Mouse (Mus musculus) limb, embryonic 12.5 days (tissue): ENCODE measurements around the gene Nr2f2. TPM values are rescaled to one million over a fixed set of nuclear protein-coding genes. Genes with fewer than 3 reads are reported as not detected.

Experiments
- ATAC-seq: fragments of 200-750 bp; cut with Nextera tagmentation; 2 replicates; pipeline ENCODE4 v1.8.0; 2017; ENCODE audit warnings: low read depth, moderate TSS enrichment; ENCODE audit not compliant: insufficient number of reproducible peaks, insufficient read depth, low FRiP score, low TSS enrichment
- H3K27ac ChIP-seq: fragments of 300-500 bp; sonication (generic); 2 replicates; pipeline ENCODE4 v1.5.1; 2016; ENCODE audit warnings: mild to moderate bottlenecking, moderate library complexity
- H3K27me3 ChIP-seq: fragments of 300-500 bp; sonication (generic); 2 replicates; pipeline ENCODE4 v1.6.1; 2016; ENCODE audit warnings: mild to moderate bottlenecking, moderate library complexity
- H3K36me3 ChIP-seq: fragments of 300-500 bp; sonication (generic); 2 replicates; pipeline ENCODE4 v1.6.1; 2016; ENCODE audit warnings: mild to moderate bottlenecking, moderate library complexity
- H3K4me1 ChIP-seq: fragments of 300-500 bp; sonication (generic); replicated peaks from 2 replicates; pipeline ENCODE4 v1.6.1; 2016
- H3K4me2 ChIP-seq: fragments of 300-500 bp; sonication (generic); 2 replicates; pipeline ENCODE4 v1.6.1; 2016; ENCODE audit warnings: mild to moderate bottlenecking, moderate library complexity
- H3K4me3 ChIP-seq: fragments of 300-500 bp; sonication (generic); replicated peaks from 2 replicates; pipeline ENCODE4 v1.5.1; 2016; ENCODE audit warnings: mild to moderate bottlenecking
- H3K9ac ChIP-seq: fragments of 300-500 bp; sonication (generic); replicated peaks from 2 replicates; pipeline ENCODE4 v1.6.1; 2016; ENCODE audit warnings: mild to moderate bottlenecking, moderate library complexity
- H3K9me3 ChIP-seq: fragments of 300-500 bp; sonication (generic); 2 replicates; pipeline ENCODE4 v1.6.1; 2016; ENCODE audit warnings: mild to moderate bottlenecking, moderate library complexity
- WGBS: fragments of 180-500 bp; shearing (Covaris S2); methylation state at CpG from one replicate; pipeline ENCODE4 v1.1.7; 2016; 5-methylcytosine and 5-hydroxymethylcytosine counted together
- polyA plus RNA-seq: library from polyadenylated mRNA; unstranded; fragments of >200 nt; fragmentation: Nextera tagmentation; extraction: Ambion mirVana; gene quantifications from 2 replicates; pipeline ENCODE4 v1.2.1, GENCODE M21; 2016

Nr2f2 gene
- polyA plus RNA-seq, 1 experiment from 2014 or later: 71.8 TPM

GRCm38 (mm10) chr7:70305716-70306115 is 60.8 kb downstream of the Nr2f2 start:
- H3K36me3 ChIP-seq: no peaks in the 10 kb centered on the region
- ATAC-seq: no peak
- H3K4me2 ChIP-seq: no peak overlapping the region
- no peaks in the 10 kb centered on the region for H3K9me3 ChIP-seq
- 0 out of 2 replicates have a peak, but pooled peaks cover 2% of the 10 kb centered on the region for H3K4me1 ChIP-seq
- H3K27ac ChIP-seq: no peak overlapping the region
- H3K4me3 ChIP-seq: no peak overlapping the region
- 58% methylated on average over 7 of the region's 7 CpGs for WGBS
- no peak overlapping the region for H3K9ac ChIP-seq
- H3K27me3 ChIP-seq: no peaks in the 10 kb centered on the region

GRCm38 (mm10) chr7:70304426-70304825 is 62.1 kb downstream of the Nr2f2 start:
- Histone ChIP-seq H3K36me3 (no peaks in the 10 kb centered on the region), H3K9me3 (no peaks in the 10 kb centered on the region), H3K4me1 (0 out of 2 replicates have a peak, but pooled peaks cover 2% of the 10 kb centered on the region), H3K27me3 (no peaks in the 10 kb centered on the region), H3K4me3 (no peak overlapping the region), H3K4me2 (no peak overlapping the region), H3K9ac (no peak overlapping the region), H3K27ac (no peak overlapping the region)
- no peak for ATAC-seq
